Mouse (Mus musculus) E14TG2a.4 (cell line): ENCODE measurements around the gene Atf1.

ENCODE experiments used
- CTCF ChIP-seq: conservative IDR thresholded peaks from 2 replicates; pipeline ENCODE4 v1.5.1; 2014; ENCODE audit warnings: low read length
- NANOG ChIP-seq: IDR thresholded peaks from 2 replicates; pipeline ENCODE4 v1.6.1; 2014; ENCODE audit warnings: borderline replicate concordance, low read length, mixed read lengths
- POU5F1 ChIP-seq: IDR thresholded peaks from 2 replicates; pipeline ENCODE4 v1.6.1; 2014; ENCODE audit warnings: low read length, borderline replicate concordance

DNA sequence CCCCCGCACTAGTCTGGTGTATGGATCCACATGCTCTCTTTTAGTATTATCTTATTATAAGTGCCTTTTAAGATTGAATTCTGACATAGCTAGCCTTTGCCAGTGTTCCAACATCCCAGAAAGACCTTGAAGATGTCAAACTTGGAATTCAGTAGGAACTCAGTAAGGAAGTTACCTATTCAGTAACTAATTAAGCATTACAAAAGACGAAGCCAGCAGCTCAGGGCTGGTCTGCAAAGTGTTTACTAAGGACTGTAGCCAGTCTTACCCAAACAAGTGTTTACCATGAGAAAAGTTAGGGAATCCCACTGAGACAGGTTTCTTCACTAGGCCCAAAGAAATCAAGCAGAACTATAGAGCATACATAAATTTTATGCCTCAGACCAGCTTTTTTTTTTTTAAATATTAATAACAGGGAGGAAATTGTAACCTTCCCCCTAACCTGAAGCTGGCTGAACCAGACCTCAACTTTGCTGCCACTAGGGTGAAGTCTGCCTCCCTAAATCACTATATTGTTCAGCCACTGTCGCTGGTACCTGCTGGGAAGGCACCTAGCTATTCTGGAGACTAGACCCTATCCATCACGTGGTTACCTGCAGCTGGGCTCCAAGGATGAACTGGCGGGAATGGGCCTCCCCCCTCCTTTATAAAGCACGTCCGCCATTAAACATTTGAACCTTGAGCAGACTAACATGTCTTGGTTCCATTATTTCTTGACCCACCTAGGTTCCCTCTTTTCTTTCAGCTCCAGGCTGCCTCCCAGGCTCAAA is 47.4 kb downstream of the Atf1 start:
- TF ChIP-seq NANOG (peak; percentile 75; the same call in 1 of the 2 replicates), CTCF (no peak), POU5F1 (no peak; the same call in 1 of the 2 replicates)
